Mouse (Mus musculus) bone marrow, adult 2 months (tissue): ENCODE data around the gene Cdhr1.

Experiments
- CTCF ChIP-seq: fragments of 200-500 bp; IDR thresholded peaks from 2 replicates; pipeline ENCODE4 v1.5.1; 2011; ENCODE audit warnings: low read length, control low read depth; ENCODE audit not compliant: control insufficient read depth, insufficient read depth
- POLR2A ChIP-seq: fragments of 200-500 bp; IDR thresholded peaks from 2 replicates; pipeline ENCODE4 v1.6.1; 2011; ENCODE audit warnings: low read depth, mild to moderate bottlenecking, control low read depth, low read length, borderline replicate concordance; ENCODE audit not compliant: control insufficient read depth

DNA sequence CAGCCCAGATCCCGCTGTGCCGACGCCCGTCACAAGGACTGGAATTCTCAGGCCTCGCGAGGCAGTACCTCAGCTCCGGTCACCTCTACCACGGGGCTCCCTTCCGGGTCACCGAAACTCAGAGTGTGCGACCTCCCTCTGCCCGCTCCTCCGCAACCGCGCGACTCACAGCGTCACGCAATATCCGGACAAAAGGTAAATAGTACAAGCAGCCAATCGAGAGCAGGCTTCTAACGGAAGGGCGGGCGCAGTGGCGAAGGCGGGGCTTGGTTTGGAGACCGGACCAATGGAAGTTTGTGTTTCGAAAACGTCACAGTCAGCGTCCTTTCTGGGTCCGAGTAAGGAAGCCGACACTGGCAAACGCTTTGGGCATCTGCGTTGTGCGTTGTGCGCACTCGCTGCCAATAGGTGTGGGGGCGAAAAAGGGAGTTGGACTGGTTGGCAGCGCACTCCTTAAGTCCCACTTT is 37.0 kb upstream of the Cdhr1 start, which contains the start of gene Ghitm:
- no peak for TF ChIP-seq CTCF
- TF ChIP-seq POLR2A, result peak; percentile 86
